8 mouse cellular contexts compared by ENCODE assay signal in the genomic region with DNA sequence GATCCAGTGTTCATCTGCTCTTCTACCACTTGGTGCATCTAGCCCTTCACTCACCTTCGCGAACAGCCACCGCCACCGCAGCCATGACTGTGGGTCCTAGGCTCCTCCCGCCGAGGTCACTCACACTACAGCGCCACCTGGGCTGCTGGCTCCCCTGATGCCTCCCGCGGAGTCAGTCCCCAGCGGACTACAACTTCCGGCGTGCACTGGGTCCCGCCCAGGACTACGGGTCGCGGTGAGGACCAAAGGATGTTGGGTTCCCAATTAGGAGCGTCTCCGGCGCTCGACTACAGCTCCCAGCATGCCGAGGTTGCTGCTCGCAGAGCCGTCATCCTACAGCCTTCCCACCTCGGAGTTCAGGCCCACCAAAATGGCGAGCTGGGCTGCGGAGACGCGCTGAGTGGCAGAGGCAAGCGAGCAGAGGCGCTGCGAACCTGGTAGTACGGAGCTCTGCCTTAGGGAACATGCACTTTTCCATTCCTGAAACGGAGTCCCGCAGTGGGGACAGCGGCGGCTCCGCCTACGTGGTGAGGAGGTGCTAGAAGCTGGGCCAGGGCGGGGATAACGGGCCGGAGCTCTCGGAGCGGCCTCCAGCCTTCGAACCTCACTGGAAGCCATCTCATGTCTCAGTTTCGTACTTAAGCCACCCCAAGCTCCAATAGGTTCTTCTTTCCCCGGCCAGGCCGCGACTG. TPM values are rescaled to one million over a fixed set of nuclear protein-coding genes. Genes with fewer than 3 reads are reported as not detected.
A peak's percentile ranks its signal among the peaks of the same experiment; 100 is the strongest.
DNase-seq lines count a peak whose midpoint lies in the region; ATAC-seq and TF ChIP-seq lines count a peak whose summit lies in the region.

A gene (plus strand): TSS at position 289 of the 692 bp plus-strand sequence.
A gene (minus strand): TSS at position 492 of the 692 bp plus-strand sequence.

- peak; percentile 95 for ATAC-seq in embryonic facial prominence, embryonic 13.5 days (ENCODE audit: insufficient number of reproducible peaks, insufficient read depth, low FRiP score, low TSS enrichment, low read depth)
- peak; percentile 96 for ATAC-seq in limb, embryonic 12.5 days (ENCODE audit: insufficient number of reproducible peaks, insufficient read depth, low FRiP score, low TSS enrichment, low read depth)
- peak; percentile 97 for ATAC-seq in midbrain, embryonic 15.5 days (replicated peaks)

- DNase-seq in 3134 (ENCODE audit: extremely low read depth, insufficient read length, low spot score), result peak; percentile 98
- peak; percentile 99 to 100 for DNase-seq in adrenal gland, postnatal 36 days
- DNase-seq in heart, adult 18-20 months, result peak; percentile 100
- peak; percentile 100 for DNase-seq in kidney, adult 2 months
- DNase-seq in spleen, adult 2 months (ENCODE audit: low read depth in 1 of 2, low spot score in 2 of 2), result peak; percentile 98 to 100

- H3K4me3 ChIP-seq in embryonic facial prominence, embryonic 13.5 days, result peak within 1 kb of the TSS; percentile 87
- H3K4me3 ChIP-seq in kidney, adult 2 months (ENCODE audit: insufficient read depth, low read depth, low read length), result peak within 1 kb of the TSS; percentile 83
- peak within 1 kb of the TSS; percentile 87 for H3K4me3 ChIP-seq in limb, embryonic 12.5 days (replicated peaks)
- H3K4me3 ChIP-seq in midbrain, embryonic 15.5 days, result peak within 1 kb of the TSS; percentile 95
- peak within 1 kb of the TSS; percentile 93 for H3K4me3 ChIP-seq in spleen, adult 2 months (ENCODE audit: extremely low read depth, insufficient read depth, insufficient read length)

- WGBS in embryonic facial prominence, embryonic 13.5 days, result under 1% methylated on average over 48 of the region's 48 CpGs
- under 1% methylated on average over 48 of the region's 48 CpGs for WGBS in kidney, adult 2 months
- under 1% methylated on average over 48 of the region's 48 CpGs for WGBS in limb, embryonic 12.5 days
- 0% methylated on average over 48 of the region's 48 CpGs for WGBS in midbrain, embryonic 15.5 days
- WGBS in spleen, adult 2 months, result under 1% methylated on average over 48 of the region's 48 CpGs

- peak; percentile 75 for TF ChIP-seq POLR2A in kidney, adult 2 months (IDR thresholded peaks at IDR 0.05; ENCODE audit: low read depth, low read length)
- TF ChIP-seq POLR2A in spleen, adult 2 months (IDR thresholded peaks at IDR 0.05; ENCODE audit: low read depth, low read length), result peak; percentile 80

- no peaks in the 10 kb centered on the region for H3K9me3 ChIP-seq in embryonic facial prominence, embryonic 13.5 days
- H3K9me3 ChIP-seq in limb, embryonic 12.5 days, result no peaks in the 10 kb centered on the region
- no peaks in the 10 kb centered on the region for H3K9me3 ChIP-seq in midbrain, embryonic 15.5 days

- H3K36me3 ChIP-seq in embryonic facial prominence, embryonic 13.5 days, result peaks cover 67% of the 10 kb centered on the region
- peaks cover 7% of the 10 kb centered on the region for H3K36me3 ChIP-seq in kidney, adult 2 months (ENCODE audit: control insufficient read depth, insufficient read depth, low read length)
- H3K36me3 ChIP-seq in limb, embryonic 12.5 days, result peaks cover 69% of the 10 kb centered on the region
- peaks cover 59% of the 10 kb centered on the region for H3K36me3 ChIP-seq in midbrain, embryonic 15.5 days (replicated peaks)
- H3K36me3 ChIP-seq in spleen, adult 2 months (ENCODE audit: control insufficient read depth, insufficient read depth, low read length), result peaks cover 47% of the 10 kb centered on the region

- H3K27ac ChIP-seq in embryonic facial prominence, embryonic 13.5 days, result peak within 1 kb of the TSS; percentile 89
- peak within 1 kb of the TSS; percentile 88 for H3K27ac ChIP-seq in kidney, adult 2 months (ENCODE audit: insufficient read depth, low read depth, low read length)
- peak within 1 kb of the TSS; percentile 86 for H3K27ac ChIP-seq in limb, embryonic 12.5 days
- peak within 1 kb of the TSS; percentile 89 for H3K27ac ChIP-seq in midbrain, embryonic 15.5 days
- H3K27ac ChIP-seq in spleen, adult 2 months (ENCODE audit: insufficient read depth, low read length), result peak within 1 kb of the TSS; percentile 88

- peak within 1 kb of the TSS; percentile 97 for H3K9ac ChIP-seq in embryonic facial prominence, embryonic 13.5 days
- peak within 1 kb of the TSS; percentile 87 for H3K9ac ChIP-seq in limb, embryonic 12.5 days (replicated peaks)
- peak within 1 kb of the TSS; percentile 94 for H3K9ac ChIP-seq in midbrain, embryonic 15.5 days

- TF ChIP-seq CTCF in kidney, adult 2 months (conservative IDR thresholded peaks at IDR 0.05; ENCODE audit: insufficient read depth, insufficient read length, low read depth, low read length), result peak; percentile 51
- peak; percentile 59; the same call in 1 of the 2 replicates for TF ChIP-seq CTCF in spleen, adult 2 months (IDR thresholded peaks at IDR 0.05; ENCODE audit: extremely low read depth, insufficient read depth, insufficient read length, insufficient replicate concordance)

- H3K4me2 ChIP-seq in embryonic facial prominence, embryonic 13.5 days, result peak within 1 kb of the TSS; percentile 83
- H3K4me2 ChIP-seq in limb, embryonic 12.5 days, result peak within 1 kb of the TSS; percentile 88
- peak within 1 kb of the TSS; percentile 92 for H3K4me2 ChIP-seq in midbrain, embryonic 15.5 days

- H3K27me3 ChIP-seq in embryonic facial prominence, embryonic 13.5 days, result no peaks in the 10 kb centered on the region
- H3K27me3 ChIP-seq in kidney, adult 2 months (replicated peaks; ENCODE audit: control insufficient read depth, insufficient read depth, low read length), result no peaks in the 10 kb centered on the region
- H3K27me3 ChIP-seq in limb, embryonic 12.5 days, result no peaks in the 10 kb centered on the region
- no peaks in the 10 kb centered on the region for H3K27me3 ChIP-seq in midbrain, embryonic 15.5 days (replicated peaks)
- no peaks in the 10 kb centered on the region for H3K27me3 ChIP-seq in spleen, adult 2 months (ENCODE audit: control insufficient read depth, insufficient read depth, low read length)

- H3K4me1 ChIP-seq in embryonic facial prominence, embryonic 13.5 days, result peaks cover 21% of the 10 kb centered on the region
- H3K4me1 ChIP-seq in kidney, adult 2 months (ENCODE audit: control insufficient read depth, insufficient read depth, low read length), result peaks cover 7% of the 10 kb centered on the region
- H3K4me1 ChIP-seq in limb, embryonic 12.5 days (replicated peaks), result peaks cover 19% of the 10 kb centered on the region
- H3K4me1 ChIP-seq in midbrain, embryonic 15.5 days, result peaks cover 23% of the 10 kb centered on the region
- peaks cover 7% of the 10 kb centered on the region; the same call in 1 of the 2 replicates for H3K4me1 ChIP-seq in spleen, adult 2 months (ENCODE audit: control insufficient read depth, insufficient read depth, insufficient read length)

RNA-seq across cellular contexts. Expression of the first gene that starts in this region (rescaled TPM):
- total RNA-seq in adrenal gland, postnatal 36 days (2021), result 100 to 1,000 TPM; 106 to 110 TPM
- polyA plus RNA-seq in embryonic facial prominence, embryonic 13.5 days (2015; fragmentation: Nextera tagmentation; extraction: Ambion mirVana), result 134 and 155 TPM in 2 replicates
- total RNA-seq in heart, adult 18-20 months (2021), result 10 to 100 TPM; 58.4 to 64.5 TPM
- 94.1 and 95.5 TPM in 2 replicates for polyA plus RNA-seq in kidney, adult 2 months (2012; rRNA removed)
- polyA plus RNA-seq in limb, embryonic 12.5 days (2016; fragmentation: Nextera tagmentation; extraction: Ambion mirVana), result 149 and 153 TPM in 2 replicates
- polyA plus RNA-seq in midbrain, embryonic 15.5 days (2015; fragmentation: Nextera tagmentation; extraction: Ambion mirVana), result 125 and 126 TPM in 2 replicates
- 58.4 and 66.9 TPM in 2 replicates for polyA plus RNA-seq in spleen, adult 2 months (2012; rRNA removed)

RNA-seq across cellular contexts. Expression of the second gene that starts in this region (rescaled TPM):
- 10 to 100 TPM; 43.2 to 60.5 TPM for total RNA-seq in adrenal gland, postnatal 36 days (2021)
- polyA plus RNA-seq in embryonic facial prominence, embryonic 13.5 days (2015; fragmentation: Nextera tagmentation; extraction: Ambion mirVana), result 61.8 and 71.2 TPM in 2 replicates
- total RNA-seq in heart, adult 18-20 months (2021), result 10 to 100 TPM; 41.1 to 58.1 TPM
- polyA plus RNA-seq in kidney, adult 2 months (2012; rRNA removed), result 54.1 and 61.0 TPM in 2 replicates
- 69.3 and 76.1 TPM in 2 replicates for polyA plus RNA-seq in limb, embryonic 12.5 days (2016; fragmentation: Nextera tagmentation; extraction: Ambion mirVana)
- polyA plus RNA-seq in midbrain, embryonic 15.5 days (2015; fragmentation: Nextera tagmentation; extraction: Ambion mirVana), result 85.0 and 92.1 TPM in 2 replicates
- 31.9 and 40.4 TPM in 2 replicates for polyA plus RNA-seq in spleen, adult 2 months (2012; rRNA removed)

Comparison
In these comparisons a context has a peak if more than half of its experiments do, and no peak if none do; other contexts are left out.
1. Peak in every context shown above with its lines: DNase-seq, ATAC-seq, H3K4me3 ChIP-seq and H3K27ac ChIP-seq.